Mouse (Mus musculus) embryo, embryonic 9.5 days (tissue): ENCODE results near the gene Skint3.
"Not testable (repeated sequence)": the region's sequence is repeated elsewhere in the genome, so short reads cannot be mapped to it uniquely, and the experiment has no call there.

Experiments
- DNase-seq: peaks from one replicate; pipeline ENCODE4 v3.0.0-alpha.2; 2017; ENCODE audit errors: extremely low spot score

Gene Skint3

DNA sequence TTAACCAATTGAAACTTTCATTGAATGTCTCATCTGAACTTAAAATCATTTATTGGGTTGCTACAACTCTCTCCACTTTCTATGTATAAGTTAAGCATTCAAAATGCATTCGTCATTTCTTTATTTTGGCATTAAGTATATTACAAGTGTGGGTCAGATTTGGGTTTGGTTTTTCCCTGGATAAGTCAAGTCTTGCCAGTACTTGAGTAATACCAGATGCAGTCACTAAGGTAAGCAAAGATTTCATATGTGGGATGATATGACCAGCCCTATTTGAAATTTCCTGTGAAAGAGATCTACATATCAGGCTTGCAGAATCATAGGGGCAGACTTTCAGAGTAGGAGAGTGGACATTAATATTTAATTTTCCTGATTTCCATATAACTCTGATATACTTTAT is at the start of gene Skint3:
Skint3 (plus strand) TSS at position 301 of the 400 bp plus-strand sequence.
- no peak for DNase-seq

DNA sequence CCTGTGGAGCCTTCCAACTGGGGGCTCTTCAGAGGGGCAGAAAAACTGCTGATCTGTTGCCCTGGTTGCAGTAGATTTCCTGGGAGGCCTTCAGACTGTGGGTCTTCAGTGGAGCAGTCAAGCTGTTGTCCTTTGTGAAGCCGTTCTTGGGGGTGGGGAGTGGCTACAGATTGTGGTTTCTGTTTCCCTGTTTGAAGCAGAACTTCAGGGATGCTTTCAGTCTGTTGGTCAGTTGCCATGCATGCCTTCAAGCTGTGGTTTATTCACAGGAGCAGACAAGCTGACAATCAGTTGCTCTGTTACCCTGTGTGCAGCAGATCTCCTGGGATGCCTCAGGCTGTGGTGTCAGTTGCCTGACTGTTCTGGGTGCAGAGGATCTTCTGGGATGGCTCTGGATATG is 11.4 kb downstream of the Skint3 start:
- no peak for DNase-seq

DNA sequence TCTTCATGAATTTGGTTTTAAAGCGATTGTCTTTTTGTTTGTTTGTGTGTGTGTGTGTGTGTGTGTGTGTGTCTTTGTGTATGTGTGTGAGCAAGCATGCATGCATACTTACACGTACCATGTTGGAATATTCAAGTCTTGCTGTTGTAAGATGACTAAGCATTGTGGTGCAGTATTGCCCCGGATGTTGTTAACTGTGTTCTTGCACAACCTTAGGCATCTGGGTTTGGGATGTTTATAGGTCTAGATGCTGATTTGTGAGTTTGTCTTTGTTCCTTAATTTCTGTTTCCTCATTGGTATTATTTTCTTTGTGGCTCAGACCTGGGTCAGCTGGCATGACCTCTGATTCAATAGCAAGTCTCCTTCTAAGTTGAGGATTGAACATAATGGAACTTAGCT is 11.9 kb downstream of the Skint3 start:
- no peak for DNase-seq

DNA sequence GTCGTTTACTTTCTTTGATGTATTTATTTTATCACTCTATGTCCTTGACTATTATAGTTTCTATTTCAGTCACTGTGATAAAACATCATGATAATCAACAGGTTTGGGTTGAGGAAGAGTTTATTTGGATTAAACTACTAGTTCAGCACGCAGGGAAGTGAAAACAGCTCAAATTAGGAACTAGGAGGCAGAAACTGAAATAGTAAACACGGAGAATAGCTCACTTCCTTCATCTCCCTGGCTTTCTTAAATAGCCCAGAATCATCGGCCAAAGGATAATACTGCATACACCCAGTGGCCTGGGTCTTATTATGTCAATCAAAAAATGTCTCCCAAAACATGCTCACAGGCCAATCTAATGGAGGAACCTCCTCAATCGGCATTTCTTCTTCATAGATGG is 24.0 kb downstream of the Skint3 start:
- DNase-seq: no peak

DNA sequence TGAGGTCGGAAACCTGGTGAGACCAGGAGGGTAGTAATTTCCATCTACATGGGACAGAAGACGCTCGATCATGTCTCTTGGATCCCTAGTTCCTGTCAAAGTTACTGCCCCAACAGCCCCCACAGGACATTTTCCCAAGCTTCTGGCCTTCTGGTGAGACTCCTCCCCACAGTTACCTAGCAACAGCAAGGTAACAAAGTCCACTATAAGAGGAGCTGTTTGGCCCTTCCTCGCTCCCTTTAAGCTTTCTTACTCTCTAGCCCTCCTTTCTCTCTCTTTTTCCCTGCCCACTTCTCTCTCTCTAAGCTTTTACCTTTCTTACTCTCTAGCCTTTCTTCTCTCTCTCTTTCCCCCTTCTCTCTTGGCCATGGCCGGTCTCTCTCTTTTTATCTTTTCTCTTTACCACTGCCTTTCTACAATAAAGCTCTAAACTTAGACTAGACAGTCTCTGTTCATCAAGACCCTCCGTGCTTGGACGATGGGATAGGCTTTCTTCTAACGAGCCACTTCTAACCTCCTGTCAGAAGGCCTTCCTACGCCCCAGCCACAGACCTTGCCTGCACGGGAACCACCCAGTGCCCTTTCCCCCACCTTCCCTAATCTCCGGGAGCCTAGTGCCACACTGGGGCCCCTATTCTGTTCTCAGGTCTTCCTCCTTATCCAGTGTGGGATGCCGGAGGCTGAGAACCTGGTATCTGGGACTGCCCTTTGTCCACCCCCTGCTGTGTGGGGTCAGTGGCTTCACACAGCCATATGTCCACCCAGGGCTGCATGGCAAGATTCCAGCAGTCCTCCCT is 55.3 kb downstream of the Skint3 start:
- no peak for DNase-seq

DNA sequence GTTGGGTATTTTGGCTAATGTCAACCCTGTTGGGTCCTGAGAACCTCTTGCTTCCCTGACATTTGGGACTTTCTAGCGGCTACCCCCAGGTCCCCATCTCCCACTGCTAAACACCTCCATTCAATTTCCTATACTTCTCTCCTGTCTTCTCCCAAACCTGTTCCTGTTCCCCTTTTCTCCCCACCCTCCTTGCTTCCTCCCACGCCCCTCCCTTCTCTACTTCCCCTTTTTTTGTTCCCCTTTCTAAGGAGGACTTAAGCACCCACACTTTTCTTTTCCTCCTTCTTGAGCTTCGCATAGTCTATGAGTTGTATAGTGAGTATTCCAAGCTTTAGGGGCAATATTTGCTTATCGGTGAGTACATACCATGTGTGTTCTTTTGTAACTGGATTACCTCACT is 56.4 kb downstream of the Skint3 start:
- no peak for DNase-seq

DNA sequence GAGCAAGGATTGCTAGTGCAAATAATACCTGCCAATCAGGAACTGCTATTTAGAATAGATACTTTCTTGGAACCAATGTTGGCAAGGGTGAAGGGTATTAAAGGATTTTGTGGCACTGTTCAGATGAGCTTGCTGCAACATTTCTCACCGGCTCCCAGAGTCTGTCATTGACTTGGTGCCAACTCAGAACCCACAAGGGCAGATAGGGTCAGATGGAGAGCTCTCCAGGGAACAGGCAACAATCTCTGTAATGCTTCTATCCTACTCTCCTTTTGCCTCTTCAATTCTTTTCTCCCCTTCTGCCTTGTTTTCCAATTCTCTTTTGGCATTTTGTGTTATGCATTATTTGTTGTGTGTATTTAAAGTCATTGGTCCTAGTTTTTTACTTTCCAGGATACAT is 70.3 kb downstream of the Skint3 start:
- no peak for DNase-seq

DNA sequence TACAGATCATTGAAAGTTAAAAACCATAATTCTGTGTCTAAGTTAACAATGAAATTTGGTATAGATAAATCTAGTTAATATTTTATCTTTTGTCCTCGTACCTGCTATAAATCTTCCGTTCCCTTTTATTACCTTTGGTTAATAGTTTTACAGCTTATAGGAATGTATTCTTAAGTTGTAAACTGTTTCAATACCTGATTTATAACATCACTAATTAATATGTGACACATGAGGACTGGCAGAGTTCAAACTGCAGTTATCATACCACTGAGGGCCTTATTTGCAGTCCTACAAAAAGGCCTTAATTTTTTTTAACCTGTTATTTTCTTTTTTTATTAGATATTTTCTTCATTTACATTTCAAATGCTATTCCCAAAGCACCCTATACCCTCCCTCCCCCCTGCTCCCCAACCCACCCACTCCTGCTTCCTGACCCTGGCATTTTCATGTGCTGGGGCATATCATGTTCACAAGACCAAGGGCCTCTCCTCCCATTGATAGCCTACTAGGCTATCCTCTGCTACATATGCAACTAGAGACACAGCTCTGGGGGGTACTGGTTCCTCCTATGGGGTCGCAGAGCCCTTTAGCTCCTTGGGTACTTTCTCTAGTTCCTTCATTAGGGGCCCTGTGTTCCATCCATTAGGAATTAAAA is 70.9 kb downstream of the Skint3 start:
- no peak for DNase-seq

DNA sequence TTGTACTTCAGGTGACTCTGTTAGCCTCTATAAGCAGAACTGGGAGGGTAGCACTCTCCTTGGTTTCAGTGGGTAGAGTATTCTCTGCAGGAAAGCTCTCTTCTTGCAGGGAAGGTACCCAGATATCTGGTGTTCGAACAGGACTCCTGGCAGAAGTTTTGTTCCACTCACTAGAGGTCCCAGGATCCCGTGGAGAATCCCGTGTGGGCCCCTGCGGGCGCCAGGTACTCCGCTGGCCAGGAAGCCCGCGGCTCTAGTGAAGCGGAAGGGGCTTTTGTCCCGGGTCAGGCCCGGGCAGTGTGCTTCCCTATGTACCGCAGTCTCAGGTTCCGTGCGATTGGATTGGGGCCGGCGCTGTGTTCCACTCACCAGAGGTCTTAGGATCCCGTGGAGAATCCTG is 117.1 kb downstream of the Skint3 start:
- DNase-seq: not testable (repeated sequence)
